Mouse (Mus musculus) lung, postnatal 0 days (tissue): ENCODE data around the gene Ipo13. TPM values are rescaled to one million over a fixed set of nuclear protein-coding genes. Genes with fewer than 3 reads are reported as not detected.

Experiments used
- ATAC-seq: fragments of 200-750 bp; cut with Nextera tagmentation; 2 replicates; pipeline ENCODE4 v1.8.0; 2017; ENCODE audit warnings: moderate library complexity
- DNase-seq: peaks from one replicate; pipeline ENCODE4 v3.0.0-alpha.2; 2016; ENCODE audit warnings: low spot score
- H3K27ac ChIP-seq: fragments of 300-500 bp; sonication (generic); 2 replicates; pipeline ENCODE4 v1.5.1; 2014; ENCODE audit warnings: antibody characterized with exemption, mild to moderate bottlenecking, low read length, mixed read lengths
- H3K27me3 ChIP-seq: fragments of 300-500 bp; sonication (generic); replicated peaks from 2 replicates; pipeline ENCODE4 v1.6.1; 2014; ENCODE audit warnings: low read length, mixed read lengths; ENCODE audit not compliant: insufficient read depth
- H3K36me3 ChIP-seq: fragments of 300-500 bp; sonication (generic); 2 replicates; pipeline ENCODE4 v1.6.1; 2014; ENCODE audit warnings: low read length, mixed read lengths; ENCODE audit not compliant: insufficient read depth
- H3K4me1 ChIP-seq: fragments of 300-500 bp; sonication (generic); 2 replicates; pipeline ENCODE4 v1.6.1; 2014; ENCODE audit warnings: antibody characterized with exemption, low read depth, low read length, mixed read lengths; ENCODE audit not compliant: insufficient read depth
- H3K4me2 ChIP-seq: fragments of 300-500 bp; sonication (generic); replicated peaks from 2 replicates; pipeline ENCODE4 v1.6.1; 2014; ENCODE audit warnings: low read depth, mild to moderate bottlenecking, low read length, moderate library complexity, mixed read lengths
- H3K4me3 ChIP-seq: fragments of 300-500 bp; sonication (generic); 2 replicates; pipeline ENCODE4 v1.5.1; 2014; ENCODE audit warnings: low read depth, low read length
- H3K9ac ChIP-seq: fragments of 300-500 bp; sonication (generic); replicated peaks from 2 replicates; pipeline ENCODE4 v1.6.1; 2014; ENCODE audit warnings: low read depth, mild to moderate bottlenecking
- H3K9me3 ChIP-seq: fragments of 300-500 bp; sonication (generic); 2 replicates; pipeline ENCODE4 v1.6.1; 2016; ENCODE audit warnings: low read length, mixed read lengths
- CTCF ChIP-seq: IDR thresholded peaks from 2 replicates; pipeline ENCODE4 v1.5.1; 2016; ENCODE audit warnings: antibody characterized with exemption, mild to moderate bottlenecking
- EP300 ChIP-seq: IDR thresholded peaks from 2 replicates; pipeline ENCODE4 v1.6.1; 2016; ENCODE audit warnings: antibody characterized with exemption, mild to moderate bottlenecking, control low read depth
- WGBS: fragments of 180-500 bp; shearing (Covaris S2); extraction: QIAGEN DNeasy Blood & Tissue Kit; methylation state at CpG from one replicate; pipeline ENCODE4 v1.1.7; 2014; 5-methylcytosine and 5-hydroxymethylcytosine counted together
- polyA plus RNA-seq: library from polyadenylated mRNA; unstranded; fragments of >200 nt; fragmentation: Nextera tagmentation; extraction: Ambion mirVana; gene quantifications from 2 replicates; pipeline ENCODE4 v1.2.1, GENCODE M21; 2015

The Ipo13 gene
- polyA plus RNA-seq, 1 experiment from 2014 or later: 35.6 TPM

DNA sequence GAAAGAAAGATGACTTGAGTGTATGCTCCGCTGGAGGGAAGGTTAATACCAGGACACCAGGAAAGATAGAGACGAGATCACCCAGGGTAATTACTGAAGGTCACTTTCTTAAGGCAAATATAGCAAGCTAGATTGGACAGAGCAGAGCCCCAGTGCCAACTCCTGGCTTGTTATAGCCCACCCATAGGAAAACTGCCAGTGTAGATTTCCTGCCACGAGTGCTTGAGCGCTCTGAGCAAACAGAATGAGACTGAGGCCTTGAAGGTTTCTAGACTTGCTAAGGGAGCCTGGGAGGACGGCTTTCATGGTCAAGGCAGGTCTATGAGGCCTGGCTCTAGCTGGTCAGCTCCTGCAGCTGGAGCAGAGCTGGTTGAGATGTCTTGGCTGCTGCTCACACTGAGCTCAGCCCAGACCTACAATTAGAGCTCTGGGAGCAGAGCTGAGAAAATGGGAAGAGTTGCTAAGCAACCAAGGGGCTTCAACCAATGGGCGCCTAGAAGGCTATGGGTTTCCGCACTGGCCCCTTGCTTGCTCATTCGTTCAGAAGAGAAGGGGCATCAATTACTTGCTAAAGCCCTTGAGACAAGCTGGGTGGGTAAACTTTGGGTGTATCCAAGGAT lies 5.9 kb downstream of the Ipo13 start:
- DNase-seq (no peak), ATAC-seq (no peak)
- TF ChIP-seq EP300: no peak
- no peak for TF ChIP-seq CTCF
- no peaks in the 10 kb centered on the region for H3K27me3 ChIP-seq
- 71% methylated on average over 8 of the region's 8 CpGs for WGBS
- no peak overlapping the region for H3K9ac ChIP-seq
- no peak overlapping the region for H3K27ac ChIP-seq
- H3K36me3 ChIP-seq: no peaks in the 10 kb centered on the region; the same call in 1 of the 2 replicates
- H3K4me2 ChIP-seq: no peak overlapping the region
- peaks cover 21% of the 10 kb centered on the region; the same call in 1 of the 2 replicates for H3K4me1 ChIP-seq
- H3K9me3 ChIP-seq: no peaks in the 10 kb centered on the region
- no peak overlapping the region for H3K4me3 ChIP-seq

DNA sequence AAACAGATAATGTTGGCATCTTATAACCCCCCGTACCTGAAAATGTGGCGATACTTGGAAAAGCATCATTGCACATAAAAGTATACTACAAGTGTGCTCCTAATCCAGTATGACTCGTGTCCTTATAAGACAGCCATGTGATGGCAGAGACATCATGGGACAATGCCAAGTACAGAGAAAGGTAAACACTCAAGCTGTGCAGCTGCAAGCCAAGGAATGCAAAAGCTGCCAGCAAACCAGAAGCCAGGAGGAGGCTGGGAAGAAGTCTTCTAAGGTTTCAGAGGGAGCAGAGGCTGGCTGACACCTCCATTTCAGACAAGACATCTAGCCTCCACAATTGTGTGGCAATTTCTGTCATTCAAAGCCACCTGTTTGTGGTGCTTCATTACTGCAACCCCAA lies 8.6 kb downstream of the Ipo13 start:
- H3K9me3 ChIP-seq: no peaks in the 10 kb centered on the region
- ATAC-seq: peak; percentile 92
- H3K4me3 ChIP-seq: no peak overlapping the region
- no peak overlapping the region for H3K9ac ChIP-seq
- H3K4me2 ChIP-seq: no peak overlapping the region
- 46% methylated on average over 3 of the region's 3 CpGs for WGBS
- TF ChIP-seq CTCF (no peak), EP300 (peak; percentile 91)
- no peaks in the 10 kb centered on the region for H3K27me3 ChIP-seq
- H3K27ac ChIP-seq: no peak overlapping the region
- peaks cover 18% of the 10 kb centered on the region for H3K36me3 ChIP-seq
- peaks cover 9% of the 10 kb centered on the region; the same call in 1 of the 2 replicates for H3K4me1 ChIP-seq
- peak; percentile 88 for DNase-seq

DNA sequence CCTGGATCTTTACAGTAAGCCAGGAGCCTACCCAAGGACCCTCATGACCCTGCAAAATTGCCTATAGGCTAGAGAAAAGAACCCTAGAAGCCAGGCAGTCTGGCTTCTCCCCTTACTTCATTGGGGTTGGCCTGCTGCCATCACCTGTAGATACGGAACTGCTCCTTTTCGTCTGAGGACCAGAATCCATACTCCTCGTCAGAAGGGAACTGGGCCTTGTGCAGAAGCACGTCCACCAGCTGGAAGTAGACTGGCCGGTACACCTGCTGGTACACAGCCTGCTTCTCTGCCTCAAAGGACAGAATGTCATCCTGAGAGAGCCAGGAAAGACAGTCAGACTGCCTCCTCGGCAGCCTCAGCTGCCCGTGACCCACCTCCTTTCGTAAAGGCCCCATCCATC lies 10.0 kb downstream of the Ipo13 start:
- H3K9me3 ChIP-seq: no peaks in the 10 kb centered on the region
- TF ChIP-seq EP300: no peak
- no peak for TF ChIP-seq CTCF
- H3K36me3 ChIP-seq: peaks cover 24% of the 10 kb centered on the region
- no peak overlapping the region for H3K9ac ChIP-seq
- H3K27me3 ChIP-seq: no peaks in the 10 kb centered on the region
- DNase-seq: no peak
- ATAC-seq: no peak
- H3K27ac ChIP-seq: no peak overlapping the region
- H3K4me1 ChIP-seq: peaks cover 9% of the 10 kb centered on the region; the same call in 1 of the 2 replicates
- 87% methylated on average over 8 of the region's 8 CpGs for WGBS
- no peak overlapping the region for H3K4me2 ChIP-seq
- no peak overlapping the region for H3K4me3 ChIP-seq

DNA sequence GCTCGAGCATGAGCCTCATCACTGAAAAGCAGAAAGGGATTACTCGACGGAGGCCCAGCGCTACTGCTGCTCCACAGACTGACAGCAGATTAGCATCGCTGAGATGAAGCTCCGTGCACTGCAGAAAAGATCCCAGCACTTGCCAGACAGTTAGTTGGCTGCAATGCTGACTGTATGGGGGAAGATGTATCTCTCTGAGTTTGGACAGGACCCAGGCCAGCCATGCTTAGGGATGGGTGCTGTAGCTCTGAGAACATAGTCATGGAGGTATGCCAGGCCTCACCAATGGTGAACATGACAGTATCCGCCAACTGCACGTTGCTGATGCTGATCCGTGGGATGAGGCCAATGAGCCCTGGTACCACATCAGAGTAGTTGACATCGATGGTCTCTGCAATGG lies 10.7 kb downstream of the Ipo13 start:
- H3K36me3 ChIP-seq: peaks cover 31% of the 10 kb centered on the region
- H3K4me1 ChIP-seq: peaks cover 7% of the 10 kb centered on the region; the same call in 1 of the 2 replicates
- no peak overlapping the region for H3K27ac ChIP-seq
- no peak overlapping the region for H3K4me3 ChIP-seq
- TF ChIP-seq EP300: no peak
- TF ChIP-seq CTCF: no peak
- no peak overlapping the region for H3K9ac ChIP-seq
- H3K27me3 ChIP-seq: no peaks in the 10 kb centered on the region
- 88% methylated on average over 10 of the region's 10 CpGs for WGBS
- no peak overlapping the region for H3K4me2 ChIP-seq
- ATAC-seq (no peak), DNase-seq (no peak)
- no peaks in the 10 kb centered on the region for H3K9me3 ChIP-seq

GRCm38 (mm10) chr4:117898111-117898510 lies 16.7 kb downstream of the Ipo13 start:
- Histone ChIP-seq H3K27me3 (no peaks in the 10 kb centered on the region), H3K4me2 (no peak overlapping the region), H3K9ac (no peak overlapping the region), H3K4me1 (no peaks in the 10 kb centered on the region), H3K4me3 (no peak overlapping the region), H3K27ac (no peak overlapping the region), H3K9me3 (no peaks in the 10 kb centered on the region), H3K36me3 (peaks cover 28% of the 10 kb centered on the region)
- WGBS: 49% methylated on average over 3 of the region's 3 CpGs
- DNase-seq (peak; percentile 81), ATAC-seq (peak; percentile 90)
- peak; percentile 86 for TF ChIP-seq EP300
- no peak for TF ChIP-seq CTCF

- ATAC-seq: no peak
- peaks cover 16% of the 10 kb centered on the region for H3K36me3 ChIP-seq
Observed at GRCm38 (mm10) chr4:117896031-117896430, 18.8 kb downstream of the Ipo13 start.

GRCm38 (mm10) chr4:117895339-117895738 lies 19.5 kb downstream of the Ipo13 start:
- no peak for ATAC-seq
- WGBS: 78% methylated on average over 7 of the region's 7 CpGs
- H3K27ac ChIP-seq: no peak overlapping the region
- H3K27me3 ChIP-seq: no peaks in the 10 kb centered on the region
- H3K4me2 ChIP-seq: no peak overlapping the region
- no peak overlapping the region for H3K9ac ChIP-seq
- TF ChIP-seq CTCF: no peak
- TF ChIP-seq EP300: no peak
- H3K36me3 ChIP-seq: peaks cover 12% of the 10 kb centered on the region
- no peaks in the 10 kb centered on the region; the same call in 1 of the 2 replicates for H3K4me1 ChIP-seq
- no peak overlapping the region for H3K4me3 ChIP-seq
- no peaks in the 10 kb centered on the region for H3K9me3 ChIP-seq
- DNase-seq: no peak

More at GRCm38 (mm10) chr4:117896031-117896430, 18.8 kb downstream of the Ipo13 start:
- H3K4me1 ChIP-seq: no peaks in the 10 kb centered on the region; the same call in 1 of the 2 replicates
- DNase-seq: no peak
- 92% methylated on average over 6 of the region's 6 CpGs for WGBS
- no peaks in the 10 kb centered on the region for H3K9me3 ChIP-seq
- no peak for TF ChIP-seq CTCF
- no peak for TF ChIP-seq EP300
- H3K4me3 ChIP-seq: no peak overlapping the region
- no peaks in the 10 kb centered on the region for H3K27me3 ChIP-seq
- no peak overlapping the region for H3K4me2 ChIP-seq
- no peak overlapping the region for H3K27ac ChIP-seq
- no peak overlapping the region for H3K9ac ChIP-seq
